16 mouse cellular contexts compared by ENCODE assay signal in genomic region chr19:39785458-39785857, GRCm38 (mm10). TPM values are rescaled to one million over a fixed set of nuclear protein-coding genes. Genes with fewer than 3 reads are reported as not detected.
"Had no signal": no experiment of that assay in that cellular context is flagged by ENCODE, and none has a peak within 500 bp of the region (broad histone marks: within the 10 kb centered on the region; RNA-seq: fewer than 3 reads in every experiment).

No protein-coding gene starts in this region.

RNA-seq across cellular contexts. Expression of gene Cyp2c40, which starts 27.2 kb away (rescaled TPM):
- polyA plus RNA-seq: heart, adult 2 months; heart, embryonic 11.5 days; heart, embryonic 13.5 days; heart, embryonic 15.5 days; heart, postnatal 0 days; hindbrain, embryonic 11.5 days; hindbrain, embryonic 13.5 days; hindbrain, embryonic 15.5 days; hindbrain, postnatal 0 days; intestine, embryonic 14.5 days; kidney, embryonic 15.5 days; kidney, postnatal 0 days; limb, embryonic 10.5 days; limb, embryonic 12.5 days; limb, embryonic 14.5 days had no signal

RNA-seq across cellular contexts. Expression of gene Cyp2c68, which starts 44.6 kb away (rescaled TPM):
- polyA plus RNA-seq: gonadal fat pad, adult 2 months; heart, adult 2 months; heart, embryonic 15.5 days; heart, postnatal 0 days; hindbrain, embryonic 11.5 days; hindbrain, embryonic 13.5 days; hindbrain, postnatal 0 days; kidney, postnatal 0 days; limb, embryonic 10.5 days; limb, embryonic 12.5 days had no signal
